Mouse (Mus musculus): ENCODE data around the gene Gckr. TPM values are rescaled to one million over a fixed set of nuclear protein-coding genes. Genes with fewer than 3 reads are reported as not detected.

Gckr gene
- polyA plus RNA-seq (2012; ENCODE audit: insufficient read depth, low replicate concordance) = not detected in 2 replicates

- Histone ChIP-seq H3K4me1 (peaks cover 16% of the 10 kb centered on the region), H3K27me3 (replicated peaks) (peaks cover 79% of the 10 kb centered on the region), H3K4me3 (replicated peaks) (no peak within 1 kb of the TSS), H3K9me3 (no peaks in the 10 kb centered on the region), H3K36me3 (replicated peaks; ENCODE audit: low read length) (no peaks in the 10 kb centered on the region)
- TF ChIP-seq GATA1 (IDR thresholded peaks at IDR 0.05; ENCODE audit: borderline replicate concordance, low read length) (no peak), FLI1 (IDR thresholded peaks at IDR 0.05; ENCODE audit: low read length) (no peak)
Observed at GRCm38 (mm10) chr5:31297047-31297757, at the start of gene Gckr. TSS of gene Gckr (plus strand) at chr5:31297443.

- Histone ChIP-seq H3K9me3 (no peaks in the 10 kb centered on the region), H3K27me3 (replicated peaks) (no peaks in the 10 kb centered on the region), H3K4me1 (peaks cover 44% of the 10 kb centered on the region), H3K4me3 (replicated peaks) (no peak overlapping the region), H3K36me3 (replicated peaks; ENCODE audit: low read length) (peaks cover 99% of the 10 kb centered on the region)
- TF ChIP-seq GATA1 (IDR thresholded peaks at IDR 0.05; ENCODE audit: borderline replicate concordance, low read length) = no peak
- TF ChIP-seq FLI1 (IDR thresholded peaks at IDR 0.05; ENCODE audit: low read length) = no peak
Observed at GRCm38 (mm10) chr5:31250716-31251115, 46.5 kb upstream of the Gckr start.

GRCm38 (mm10) chr5:31251541-31252101, 45.6 kb upstream of the Gckr start, which contains the start of gene Krtcap3:
TSS of gene Krtcap3 (plus strand) at chr5:31251691.
- Histone ChIP-seq H3K4me1 (peaks cover 39% of the 10 kb centered on the region), H3K4me3 (replicated peaks) (peak within 1 kb of the TSS; percentile 10)

DNA sequence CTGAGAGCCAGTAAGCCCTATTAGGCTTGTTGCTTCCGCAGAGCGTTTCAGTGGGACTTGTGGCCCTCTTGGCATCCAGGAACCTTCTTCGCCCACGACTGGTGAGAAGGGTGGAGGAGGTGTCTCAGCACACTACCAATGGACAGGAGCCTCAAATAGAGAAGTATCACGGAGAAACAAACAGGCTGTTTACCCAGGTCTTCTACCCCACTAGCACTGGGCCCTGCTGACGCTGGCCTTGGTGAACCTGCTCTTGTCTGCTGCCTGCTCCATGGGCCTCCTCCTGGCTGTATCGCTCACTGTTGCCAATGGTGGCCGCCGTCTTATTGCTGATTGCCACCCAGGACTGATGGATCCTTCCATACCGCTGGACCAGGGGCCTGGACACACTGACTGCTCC, 45.1 kb upstream of the Gckr start:
- TF ChIP-seq GATA1 (IDR thresholded peaks at IDR 0.05; ENCODE audit: borderline replicate concordance, low read length) = no peak
- TF ChIP-seq FLI1 (IDR thresholded peaks at IDR 0.05; ENCODE audit: low read length) = no peak
- no peaks in the 10 kb centered on the region for H3K9me3 ChIP-seq
- H3K36me3 ChIP-seq (replicated peaks; ENCODE audit: low read length) = peaks cover 96% of the 10 kb centered on the region
- H3K4me3 ChIP-seq (replicated peaks) = no peak overlapping the region
- peaks cover 39% of the 10 kb centered on the region for H3K4me1 ChIP-seq
- H3K27me3 ChIP-seq (replicated peaks) = no peaks in the 10 kb centered on the region

More at GRCm38 (mm10) chr5:31251541-31252101, 45.6 kb upstream of the Gckr start, which contains the start of gene Krtcap3:
- Histone ChIP-seq H3K36me3 (replicated peaks; ENCODE audit: low read length) (peaks cover 98% of the 10 kb centered on the region), H3K9me3 (no peaks in the 10 kb centered on the region), H3K27me3 (replicated peaks) (no peaks in the 10 kb centered on the region)
- no peak for TF ChIP-seq GATA1 (IDR thresholded peaks at IDR 0.05; ENCODE audit: borderline replicate concordance, low read length)
- no peak for TF ChIP-seq FLI1 (IDR thresholded peaks at IDR 0.05; ENCODE audit: low read length)

- Histone ChIP-seq H3K4me1 (peaks cover 37% of the 10 kb centered on the region), H3K4me3 (replicated peaks) (no peak overlapping the region), H3K36me3 (replicated peaks; ENCODE audit: low read length) (peaks cover 96% of the 10 kb centered on the region), H3K27me3 (replicated peaks) (no peaks in the 10 kb centered on the region), H3K9me3 (no peaks in the 10 kb centered on the region)
- TF ChIP-seq FLI1 (IDR thresholded peaks at IDR 0.05; ENCODE audit: low read length) = no peak
- TF ChIP-seq GATA1 (IDR thresholded peaks at IDR 0.05; ENCODE audit: borderline replicate concordance, low read length) = no peak
Observed at GRCm38 (mm10) chr5:31252795-31253545, 44.3 kb upstream of the Gckr start.

DNA sequence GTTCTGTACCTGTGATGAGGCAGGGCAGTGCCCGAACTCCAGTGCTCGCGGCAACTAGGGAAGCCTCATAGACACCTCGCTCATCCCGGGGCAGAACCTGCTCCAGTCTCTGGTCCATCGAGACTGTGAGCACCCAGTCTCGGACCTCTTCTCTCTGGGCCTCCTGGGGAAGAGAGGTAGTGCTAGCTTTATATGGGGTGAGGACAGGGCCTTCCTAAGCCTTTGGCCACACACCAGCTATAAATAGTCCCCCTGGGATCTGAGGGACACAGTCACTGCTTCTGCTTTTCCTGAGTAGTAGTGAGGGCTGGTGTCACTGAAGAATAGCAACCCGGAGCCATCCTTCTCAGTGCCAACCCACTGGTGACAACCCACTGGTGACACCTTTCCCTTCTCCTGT, 43.4 kb upstream of the Gckr start:
- TF ChIP-seq FLI1 (IDR thresholded peaks at IDR 0.05; ENCODE audit: low read length) (no peak), GATA1 (IDR thresholded peaks at IDR 0.05; ENCODE audit: borderline replicate concordance, low read length) (no peak)
- H3K9me3 ChIP-seq = no peaks in the 10 kb centered on the region
- H3K36me3 ChIP-seq (replicated peaks; ENCODE audit: low read length) = peaks cover 93% of the 10 kb centered on the region
- no peak overlapping the region for H3K4me3 ChIP-seq (replicated peaks)
- H3K4me1 ChIP-seq = peaks cover 34% of the 10 kb centered on the region
- H3K27me3 ChIP-seq (replicated peaks) = no peaks in the 10 kb centered on the region

- H3K27me3 ChIP-seq (replicated peaks) = no peaks in the 10 kb centered on the region
- peaks cover 40% of the 10 kb centered on the region for H3K4me1 ChIP-seq
- H3K4me3 ChIP-seq (replicated peaks) = no peak overlapping the region
- peaks cover 93% of the 10 kb centered on the region for H3K36me3 ChIP-seq (replicated peaks; ENCODE audit: low read length)
- no peaks in the 10 kb centered on the region for H3K9me3 ChIP-seq
- TF ChIP-seq GATA1 (IDR thresholded peaks at IDR 0.05; ENCODE audit: borderline replicate concordance, low read length) (no peak), FLI1 (IDR thresholded peaks at IDR 0.05; ENCODE audit: low read length) (no peak)
Observed at GRCm38 (mm10) chr5:31254452-31254851, 42.8 kb upstream of the Gckr start.

- Histone ChIP-seq H3K27me3 (replicated peaks) (no peaks in the 10 kb centered on the region), H3K4me1 (peaks cover 44% of the 10 kb centered on the region), H3K4me3 (replicated peaks) (no peak overlapping the region), H3K36me3 (replicated peaks; ENCODE audit: low read length) (peaks cover 93% of the 10 kb centered on the region), H3K9me3 (no peaks in the 10 kb centered on the region)
- TF ChIP-seq FLI1 (IDR thresholded peaks at IDR 0.05; ENCODE audit: low read length) = no peak
- no peak for TF ChIP-seq GATA1 (IDR thresholded peaks at IDR 0.05; ENCODE audit: borderline replicate concordance, low read length)
Observed at GRCm38 (mm10) chr5:31254901-31255300, 42.3 kb upstream of the Gckr start.

DNA sequence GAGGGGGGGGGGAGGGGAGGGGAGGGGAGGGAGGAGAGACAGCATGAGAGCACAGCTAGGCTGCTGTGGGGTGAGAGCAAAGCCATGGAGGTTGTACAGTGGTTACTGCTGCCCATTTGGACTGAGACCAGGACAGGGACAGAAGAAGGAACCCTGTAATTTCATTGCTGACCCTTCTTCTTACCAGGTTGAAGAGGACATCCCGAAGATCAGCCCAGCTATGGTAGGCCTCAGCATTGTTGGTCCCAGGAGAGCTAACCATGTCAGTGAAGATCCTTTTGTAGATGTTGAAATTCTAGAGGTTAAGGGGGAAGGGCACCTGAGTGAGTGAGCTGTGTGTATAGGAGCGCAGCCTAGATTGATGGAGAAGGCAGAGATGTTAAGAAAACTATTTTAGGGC, 41.9 kb upstream of the Gckr start:
- Histone ChIP-seq H3K4me1 (peaks cover 49% of the 10 kb centered on the region), H3K9me3 (no peaks in the 10 kb centered on the region), H3K36me3 (replicated peaks; ENCODE audit: low read length) (peaks cover 93% of the 10 kb centered on the region), H3K4me3 (replicated peaks) (no peak overlapping the region), H3K27me3 (replicated peaks) (no peaks in the 10 kb centered on the region)
- TF ChIP-seq FLI1 (IDR thresholded peaks at IDR 0.05; ENCODE audit: low read length) = no peak
- no peak for TF ChIP-seq GATA1 (IDR thresholded peaks at IDR 0.05; ENCODE audit: borderline replicate concordance, low read length)

All from megakaryocyte, embryonic 14.5 days (primary cell).